Mouse (Mus musculus) T-helper 17 cell (primary cell): Measurements from ENCODE around the gene Il1r1.

Source experiments
- in situ Hi-C, 2 experiments: fragments of 300-600 bp; cut with MboI, MseI; formaldehyde crosslinking; loops; 1 replicate in 1 of 2; 2 replicates in 1 of 2; pipeline ENCODE4 v1.15.1; 2025; ENCODE audit warnings: high pct_unique_total_duplicates in 2 of 2

The Il1r1 gene

DNA sequence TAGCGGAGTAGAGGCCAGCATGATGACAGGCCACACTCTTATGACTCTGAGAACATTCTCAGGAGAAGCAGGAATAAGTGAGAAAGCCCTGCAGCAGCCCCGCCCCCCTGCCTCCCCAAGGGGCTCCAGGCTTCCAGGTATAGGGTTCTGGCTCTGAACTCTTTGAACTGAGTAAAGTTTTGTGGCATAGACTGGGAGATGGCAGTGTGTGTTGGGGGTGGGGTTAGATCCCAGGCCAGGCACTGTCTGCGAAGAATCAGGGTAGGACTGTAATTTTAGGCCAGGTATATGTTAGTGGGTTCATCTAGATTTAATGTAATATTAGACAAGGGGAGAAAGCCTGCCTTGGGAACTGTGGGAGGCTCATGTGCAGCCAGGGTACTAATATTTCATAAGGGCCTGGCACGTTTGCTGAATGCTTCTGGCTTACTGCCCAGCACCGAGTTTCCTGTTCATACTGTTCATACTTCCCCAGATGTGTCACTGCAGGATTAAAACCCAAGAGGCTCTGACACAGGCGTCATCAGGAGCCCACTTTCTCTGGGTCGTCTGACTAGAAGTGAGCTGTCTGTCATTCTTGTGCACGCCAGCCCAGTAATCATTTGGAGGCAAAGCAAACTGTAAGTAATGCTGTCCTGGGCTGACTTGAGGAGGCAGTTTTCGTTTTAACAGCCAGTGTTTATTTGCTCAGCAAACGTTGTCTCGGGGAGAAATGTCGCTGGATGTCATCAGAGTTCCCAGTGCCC lies at the start of gene Il1r1:
TSS of gene Il1r1 (plus strand) at position 542 of the 746 bp plus-strand sequence.
- in situ Hi-C loops = no loop called here

GRCm38 (mm10) chr1:40175123-40175522 lies 49.8 kb upstream of the Il1r1 start:
- in situ Hi-C loops = loop anchor here (5.0 kb wide), 3 partner anchors 37 to 48 kb away; no protein-coding TSS in a partner anchor

DNA sequence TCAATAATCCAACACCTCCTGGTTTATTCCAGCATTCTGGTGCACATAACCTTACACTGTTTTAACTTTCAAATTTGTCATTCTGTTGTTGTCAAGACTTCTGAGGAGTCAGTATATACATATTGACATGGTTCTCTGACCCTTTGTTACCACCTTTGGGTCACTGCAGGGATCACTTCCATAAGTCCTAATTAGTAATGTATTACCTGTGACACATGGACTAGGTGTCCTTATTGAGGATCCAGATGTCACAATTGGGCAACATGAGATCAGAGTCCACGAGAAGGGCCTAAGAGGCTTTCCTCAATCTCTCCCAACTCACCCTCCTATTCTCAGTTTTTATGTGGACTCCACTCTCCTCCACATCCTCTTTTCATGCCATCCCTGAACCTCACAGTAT lies 49.1 kb upstream of the Il1r1 start:
- in situ Hi-C loops = loop anchor here (5.0 kb wide), 3 partner anchors 37 to 48 kb away; no protein-coding TSS in a partner anchor

DNA sequence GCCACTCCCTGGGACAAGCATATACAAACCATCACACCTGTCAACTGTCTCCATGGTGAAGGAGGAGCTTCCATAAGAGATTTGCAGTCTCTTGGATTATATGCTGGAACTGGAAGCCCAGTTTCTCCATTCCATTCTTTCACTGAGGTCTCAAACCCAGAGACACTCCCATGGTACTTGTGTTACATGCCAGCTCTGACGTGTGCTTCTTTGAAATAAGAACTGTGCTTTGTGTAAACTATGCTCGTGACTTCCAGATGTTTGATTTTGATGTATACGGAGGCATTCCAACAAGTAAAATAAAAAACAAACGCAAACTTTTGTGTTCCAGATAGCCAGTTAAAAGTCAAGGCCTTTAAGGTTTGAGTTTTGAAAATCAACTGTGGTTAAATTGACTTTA lies 45.8 kb upstream of the Il1r1 start:
- in situ Hi-C loops = loop anchor here (5.0 kb wide), 3 partner anchors 33 to 52 kb away; no protein-coding TSS in a partner anchor

DNA sequence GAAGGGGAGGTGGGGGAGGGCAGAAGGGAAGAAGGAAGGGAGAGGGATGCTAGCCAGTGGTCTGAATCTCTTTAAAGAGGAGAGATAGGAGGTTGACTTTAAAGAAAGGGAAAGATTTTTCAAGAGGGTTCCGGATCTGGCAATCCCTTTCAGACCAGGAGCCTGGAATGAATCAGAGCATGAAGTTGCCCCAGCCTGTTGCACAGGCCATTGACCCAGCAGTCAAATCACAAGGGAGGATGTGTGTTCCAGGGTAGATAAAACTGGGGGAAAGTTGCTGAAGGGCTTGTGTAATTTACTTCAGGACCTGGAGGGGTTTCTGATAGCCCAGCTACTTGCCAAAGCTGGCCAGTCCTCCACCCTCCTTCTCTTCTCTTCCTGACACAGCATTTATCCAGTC lies 45.4 kb upstream of the Il1r1 start:
- in situ Hi-C loops = loop anchor here (5.0 kb wide), 3 partner anchors 33 to 52 kb away; no protein-coding TSS in a partner anchor

DNA sequence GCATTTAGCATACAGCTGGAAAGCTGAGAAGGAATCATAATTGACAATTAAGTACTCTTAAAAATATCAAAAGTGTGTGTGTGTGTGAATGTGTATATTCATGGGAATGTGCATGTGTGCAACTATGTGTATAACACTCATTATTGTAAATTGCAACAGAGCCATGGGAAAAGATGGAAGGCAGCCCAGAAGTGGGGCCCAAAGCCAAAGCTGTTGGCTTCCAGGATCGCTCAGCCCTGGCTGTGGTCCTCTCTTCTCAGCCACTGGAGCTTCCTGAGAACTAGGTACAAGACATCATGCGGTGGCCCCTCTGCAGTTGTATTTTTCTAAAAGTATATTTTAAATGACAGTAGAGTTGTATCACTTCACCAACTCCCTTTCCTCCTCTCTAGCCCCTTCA lies 44.0 kb upstream of the Il1r1 start:
- in situ Hi-C loops = no loop called here

DNA sequence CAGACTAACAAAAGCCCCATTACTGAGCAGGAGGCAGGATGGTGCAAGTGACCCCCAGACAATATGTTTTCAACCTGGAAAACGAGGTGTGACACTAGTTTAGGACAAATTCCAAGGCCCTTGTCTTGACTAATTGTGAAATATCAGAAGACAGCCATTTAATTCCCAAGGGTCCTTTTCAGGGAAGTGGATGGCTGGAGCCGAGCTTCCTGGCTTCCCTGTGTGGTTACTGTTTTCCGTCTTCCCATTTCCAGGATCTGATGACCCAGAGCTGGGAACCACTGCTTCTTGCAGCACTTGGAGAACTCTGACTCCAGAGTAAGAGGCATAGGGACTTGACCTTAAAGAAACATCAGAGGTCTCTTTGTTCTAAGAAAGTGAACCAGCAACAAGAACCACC lies 43.2 kb upstream of the Il1r1 start:
- in situ Hi-C loops = no loop called here

DNA sequence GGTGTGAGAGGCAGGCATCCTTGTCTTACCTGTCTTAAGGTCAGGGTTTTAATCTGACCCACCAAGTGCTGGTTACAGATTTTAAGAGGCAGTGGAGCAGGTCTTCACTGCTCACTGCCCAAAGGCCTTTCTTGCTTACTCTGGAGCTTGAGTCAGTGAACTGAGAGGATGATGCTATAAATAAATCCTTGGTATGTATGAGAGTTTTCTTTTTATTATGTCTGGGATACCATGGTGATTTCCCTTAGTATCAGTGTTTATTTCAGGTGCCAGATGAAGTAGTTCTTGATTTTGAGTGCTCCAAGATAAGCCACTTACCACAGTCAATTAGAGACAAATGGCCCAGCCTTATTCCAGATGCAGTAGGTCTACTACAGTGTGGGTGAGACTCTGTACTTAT lies 41.5 kb upstream of the Il1r1 start:
- in situ Hi-C loops = no loop called here

GRCm38 (mm10) chr1:40187961-40188360 lies 36.9 kb upstream of the Il1r1 start:
- in situ Hi-C loops = no loop called here

- in situ Hi-C loops = no loop called here
These were observed 34.9 kb upstream of the Il1r1 start for GRCm38 (mm10) chr1:40190025-40190424.

DNA sequence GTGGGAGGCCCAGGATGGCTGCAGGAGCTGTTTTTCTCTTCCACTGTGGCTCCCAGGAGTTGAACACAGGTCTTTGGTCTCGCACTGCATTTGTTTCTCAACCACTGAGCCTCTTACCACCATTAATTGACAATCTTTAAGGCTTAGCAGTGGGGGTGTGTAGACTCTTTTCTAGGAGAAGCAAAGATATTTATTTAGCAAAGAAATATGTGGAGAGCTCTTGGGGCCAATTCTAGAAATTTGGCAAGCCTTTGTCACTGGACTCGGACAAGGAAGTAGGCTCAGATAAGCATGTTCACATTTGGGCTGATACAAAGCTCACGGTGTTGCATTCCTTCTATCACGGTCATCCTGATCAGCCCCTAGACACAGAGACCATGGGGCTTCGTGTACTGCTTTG lies 34.0 kb upstream of the Il1r1 start:
- in situ Hi-C loops = no loop called here

DNA sequence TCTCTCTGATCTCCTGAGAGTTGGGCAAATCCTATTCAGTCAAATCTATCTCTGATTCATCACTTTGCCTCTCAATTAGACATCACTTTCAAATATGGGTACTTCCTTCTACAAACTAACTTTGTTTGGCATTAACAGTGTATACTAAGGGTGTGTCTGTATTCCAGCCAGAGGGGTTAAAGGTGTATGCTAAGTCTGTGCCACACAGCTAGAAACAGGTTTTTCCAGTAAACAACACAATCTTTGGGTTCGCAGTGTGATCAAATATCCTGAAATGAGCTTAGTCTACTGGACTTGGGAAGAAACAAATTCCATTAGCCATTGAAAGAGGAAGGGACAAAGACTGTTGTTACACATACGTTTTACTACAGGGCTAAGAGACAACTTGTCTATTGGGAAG lies 30.6 kb upstream of the Il1r1 start:
- in situ Hi-C loops = no loop called here

DNA sequence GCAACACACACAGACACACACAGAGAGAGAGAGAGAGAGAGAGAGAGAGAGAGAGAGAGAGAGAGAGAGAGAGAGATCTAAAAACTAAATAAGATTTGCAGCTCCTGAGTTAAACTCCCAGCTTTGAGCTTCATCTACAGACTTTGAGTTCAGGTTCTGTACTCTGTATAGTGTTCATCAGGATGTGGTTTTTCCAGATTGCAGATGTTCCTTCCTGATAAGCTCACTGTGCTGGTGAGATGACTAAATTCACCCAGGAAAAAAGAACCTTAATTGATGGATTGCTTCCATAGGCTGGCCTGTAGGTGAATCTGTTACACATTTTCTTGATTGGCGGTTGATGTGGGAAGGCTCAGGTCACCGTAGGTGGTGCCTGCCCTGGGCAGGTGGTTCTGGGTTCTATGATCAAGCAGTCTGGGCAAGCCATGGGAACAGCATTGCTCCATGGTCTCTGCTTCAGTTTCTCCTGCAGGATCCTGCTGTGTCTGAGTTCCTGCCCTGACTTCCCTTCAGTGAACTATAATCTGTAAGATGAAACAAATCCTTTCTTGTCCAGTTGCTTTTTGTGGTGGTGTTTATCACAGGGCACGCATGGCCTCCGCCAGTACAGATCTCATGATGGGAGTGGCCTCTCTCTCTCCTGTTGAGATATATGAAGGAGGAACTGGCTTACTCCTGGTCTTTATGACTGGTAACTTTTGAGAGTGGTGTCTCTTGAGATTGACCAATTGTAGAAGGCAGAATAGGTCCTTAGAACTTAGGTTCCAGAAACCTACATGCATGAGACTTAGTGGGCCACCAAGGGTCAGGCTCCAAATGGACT lies 11.3 kb upstream of the Il1r1 start:
- in situ Hi-C loops = loop anchor here (5.0 to 10.0 kb wide), 3 partner anchors 36 to 1949 kb away; no protein-coding TSS in a partner anchor

DNA sequence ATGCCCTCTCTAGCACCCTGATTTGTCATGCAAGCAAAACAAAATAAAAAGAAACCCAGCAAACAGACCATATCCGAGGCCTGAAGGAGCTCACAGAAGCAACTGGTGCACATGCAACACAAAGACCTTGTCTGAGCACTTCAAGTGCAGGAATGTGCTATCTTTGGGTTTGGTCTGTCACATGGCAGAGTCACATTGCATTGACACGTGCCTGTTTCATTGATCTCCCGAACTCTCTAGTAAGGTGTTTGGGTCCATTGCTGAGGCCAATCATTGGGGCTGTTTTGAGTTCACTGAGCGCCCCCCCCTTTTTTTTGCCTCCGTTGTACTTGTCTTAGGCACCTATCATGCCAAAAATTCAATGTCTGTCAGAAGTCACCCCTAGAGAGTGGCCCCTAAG lies 7.4 kb upstream of the Il1r1 start:
- in situ Hi-C loops = loop anchor here in 1 of 2 experiments (5.0 to 10.0 kb wide), 3 partner anchors 40 to 1953 kb away; no protein-coding TSS in a partner anchor

- in situ Hi-C loops = loop anchor here in 1 of 2 experiments (5.0 to 10.0 kb wide), 3 partner anchors 41 to 1954 kb away; no protein-coding TSS in a partner anchor
These were observed 6.3 kb upstream of the Il1r1 start for GRCm38 (mm10) chr1:40218603-40219002.

- in situ Hi-C loops = no loop called here
These were observed 4.3 kb upstream of the Il1r1 start for GRCm38 (mm10) chr1:40220549-40220948.

DNA sequence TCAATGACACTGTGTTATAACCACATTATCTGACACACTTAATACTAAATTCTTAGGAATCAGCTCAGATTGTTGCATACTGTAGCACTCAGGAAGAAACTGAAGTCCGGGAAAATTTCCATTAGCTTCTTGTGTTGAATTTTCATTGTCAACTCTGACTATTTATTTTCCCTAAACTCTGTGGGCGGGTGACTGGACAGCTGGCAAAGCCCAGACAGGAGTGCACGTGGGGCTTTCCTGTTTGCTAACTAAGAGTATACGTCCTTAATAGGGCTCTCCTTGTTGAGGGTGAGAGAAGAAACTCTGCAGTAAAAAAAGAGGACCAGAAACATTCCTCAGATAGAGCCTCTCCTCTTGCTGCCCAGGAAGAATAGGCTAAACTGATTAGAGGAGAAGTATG lies 3.0 kb upstream of the Il1r1 start:
- in situ Hi-C loops = no loop called here

GRCm38 (mm10) chr1:40222680-40223079 lies 2.2 kb upstream of the Il1r1 start:
- in situ Hi-C loops = no loop called here

DNA sequence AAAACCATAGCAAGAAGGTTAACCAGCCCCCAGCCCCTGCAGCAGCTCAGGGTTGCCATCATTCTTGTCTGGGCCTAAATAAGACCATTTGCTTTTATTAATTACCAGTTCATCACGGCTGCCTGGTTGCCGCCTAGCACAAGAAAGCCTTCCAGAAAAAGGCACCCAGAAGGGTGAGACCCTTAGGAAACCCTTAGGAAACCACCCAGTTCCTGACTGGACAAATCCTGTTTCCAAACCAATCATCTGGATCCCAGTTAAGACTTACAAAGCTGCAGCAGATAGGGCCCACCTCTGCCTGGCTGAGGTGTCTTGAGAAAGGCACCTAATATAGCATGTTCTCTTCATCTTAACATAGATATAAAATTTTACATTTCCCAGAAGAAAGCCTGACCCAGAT lies 1.3 kb upstream of the Il1r1 start:
- in situ Hi-C loops = no loop called here

DNA sequence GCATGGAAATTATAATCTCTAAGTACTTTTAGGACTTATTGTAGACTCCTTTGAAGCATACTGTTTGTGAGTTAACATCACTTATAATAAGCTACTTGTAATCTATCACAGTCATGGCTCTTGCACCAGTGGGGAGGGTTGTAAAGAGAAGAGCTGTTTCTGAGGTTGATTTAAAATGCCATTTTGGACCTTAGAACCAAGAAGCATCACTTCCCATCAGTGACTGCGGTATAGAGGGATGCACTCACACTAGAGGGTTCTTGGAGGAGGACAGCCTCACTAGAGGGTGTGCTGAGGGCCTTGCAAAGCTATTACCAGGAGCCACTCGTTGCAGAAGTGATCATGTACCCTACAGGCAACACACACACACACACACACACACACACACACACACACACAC lies 700 bp downstream of the Il1r1 start:
- in situ Hi-C loops = no loop called here

GRCm38 (mm10) chr1:40229033-40229432 lies 4.2 kb downstream of the Il1r1 start:
- in situ Hi-C loops = no loop called here

DNA sequence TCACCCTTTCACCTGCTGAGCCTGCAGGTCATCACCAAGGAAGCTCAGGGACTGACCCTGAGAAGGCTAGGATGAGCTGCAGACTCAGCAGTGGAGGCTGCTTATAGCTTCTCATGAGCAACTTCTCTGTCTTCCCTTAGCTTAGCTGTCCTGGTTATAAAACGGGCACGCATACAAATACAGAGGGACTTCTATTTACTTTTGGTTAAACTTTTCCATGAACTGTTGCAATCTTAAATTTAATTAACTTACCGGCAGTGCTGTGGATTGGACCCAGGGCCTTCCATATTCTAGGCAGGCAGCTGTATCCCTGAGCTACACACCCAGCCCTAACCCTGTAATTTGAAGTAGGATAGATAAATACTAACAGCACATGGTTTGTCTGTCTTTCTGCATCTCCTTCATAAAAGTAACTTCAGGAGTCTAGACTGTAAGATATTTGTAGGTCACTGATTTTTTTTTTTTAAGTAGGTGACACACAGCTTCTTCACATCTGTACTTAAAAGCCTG lies 4.9 kb downstream of the Il1r1 start:
- in situ Hi-C loops = loop anchor here in 1 of 2 experiments (10.0 kb wide), 1 partner anchor 955 kb away; no protein-coding TSS in a partner anchor
